Mouse (Mus musculus) ES-Bruce4 (cell line): Measurements from ENCODE around the gene Phactr1. TPM values are rescaled to one million over a fixed set of nuclear protein-coding genes. Genes with fewer than 3 reads are reported as not detected.

Source experiments
- H3K27ac ChIP-seq: 2 replicates; pipeline ENCODE4 v1.5.1; 2012; ENCODE audit warnings: low read length, inconsistent platforms; ENCODE audit not compliant: insufficient read depth
- H3K27me3 ChIP-seq: 2 replicates; pipeline ENCODE4 v1.6.1; 2012; ENCODE audit warnings: mild to moderate bottlenecking, low read length, inconsistent platforms; ENCODE audit not compliant: control insufficient read depth, poor library complexity, insufficient read depth, severe bottlenecking
- H3K36me3 ChIP-seq: 2 replicates; pipeline ENCODE4 v1.6.1; 2012; ENCODE audit warnings: inconsistent platforms, mild to moderate bottlenecking, low read length, moderate library complexity; ENCODE audit not compliant: control insufficient read depth, poor library complexity, insufficient read depth, severe bottlenecking
- H3K4me1 ChIP-seq: one replicate; pipeline ENCODE4 v1.8.1; 2011; ENCODE audit warnings: low read length; ENCODE audit not compliant: control insufficient read depth, insufficient read depth
- H3K4me3 ChIP-seq: 2 replicates; pipeline ENCODE4 v1.5.1; 2011; ENCODE audit warnings: low read depth, mild to moderate bottlenecking, low read length
- H3K9ac ChIP-seq: 2 replicates; pipeline ENCODE4 v1.6.1; 2012; ENCODE audit warnings: low read depth, mild to moderate bottlenecking, inconsistent platforms; ENCODE audit not compliant: poor library complexity, severe bottlenecking
- H3K9me3 ChIP-seq: replicated peaks from 2 replicates; pipeline ENCODE4 v1.6.1; 2012; ENCODE audit warnings: mild to moderate bottlenecking, low read length, inconsistent platforms; ENCODE audit not compliant: control insufficient read depth, poor library complexity, insufficient read depth, severe bottlenecking
- CTCF ChIP-seq: IDR thresholded peaks from one replicate; pipeline ENCODE4 v1.8.1; 2011; ENCODE audit warnings: low read depth, low read length
- EP300 ChIP-seq: IDR thresholded peaks from 2 replicates; pipeline ENCODE4 v1.6.1; 2011; ENCODE audit warnings: low read depth, low read length; ENCODE audit not compliant: insufficient read depth
- POLR2A ChIP-seq: IDR thresholded peaks from one replicate; pipeline ENCODE4 v1.8.1; 2011; ENCODE audit warnings: low read length; ENCODE audit not compliant: insufficient read depth
- polyA plus RNA-seq: library from polyadenylated mRNA; stranded (reverse); fragments of >200 nt; gene quantifications from 2 replicates; pipeline ENCODE4 v1.2.4, GENCODE M21; 2011; ENCODE audit warnings: low read depth; ENCODE audit not compliant: missing spikeins, insufficient read depth, insufficient read length

The Phactr1 gene
- polyA plus RNA-seq, 1 experiment, result 0.96 TPM

- H3K9ac ChIP-seq, result no peak overlapping the region
- H3K4me1 ChIP-seq, result no peaks in the 10 kb centered on the region
- no peaks in the 10 kb centered on the region for H3K36me3 ChIP-seq
- no peak overlapping the region for H3K27ac ChIP-seq
- peaks cover 2% of the 10 kb centered on the region; the same call in 1 of the 2 replicates for H3K27me3 ChIP-seq
- no peaks in the 10 kb centered on the region; the same call in 1 of the 2 replicates for H3K9me3 ChIP-seq
- no peak overlapping the region for H3K4me3 ChIP-seq
- TF ChIP-seq CTCF, result no peak
- TF ChIP-seq POLR2A, result no peak
- TF ChIP-seq EP300, result no peak
Observed at GRCm38 (mm10) chr13:42991164-42991563, 310.7 kb downstream of the Phactr1 start.

GRCm38 (mm10) chr13:42992306-42992705 is 311.9 kb downstream of the Phactr1 start:
- Histone ChIP-seq H3K4me3 (no peak overlapping the region), H3K9ac (no peak overlapping the region), H3K9me3 (no peaks in the 10 kb centered on the region; the same call in 1 of the 2 replicates), H3K4me1 (no peaks in the 10 kb centered on the region), H3K36me3 (no peaks in the 10 kb centered on the region), H3K27ac (no peak overlapping the region), H3K27me3 (peaks cover 2% of the 10 kb centered on the region; the same call in 1 of the 2 replicates)
- TF ChIP-seq POLR2A (no peak), EP300 (no peak), CTCF (no peak)

DNA sequence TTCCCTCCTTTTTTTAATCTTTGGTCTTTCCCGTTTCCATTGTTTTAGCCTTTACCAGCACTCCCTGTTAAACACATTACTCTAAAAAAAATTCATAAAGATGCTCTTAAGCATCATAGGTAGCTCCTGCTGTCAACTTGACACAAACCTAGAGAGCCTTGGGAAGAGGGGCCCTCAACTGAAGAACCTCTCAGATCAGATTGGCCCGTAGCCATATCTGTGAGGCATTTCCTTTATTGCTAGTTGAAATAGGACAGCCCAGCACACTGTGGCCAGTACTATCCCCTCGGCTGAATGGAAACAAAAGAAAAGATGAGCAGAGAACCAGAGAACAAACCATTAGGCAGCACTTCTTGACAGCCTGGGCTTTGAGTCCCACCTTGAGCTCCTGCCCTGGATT is 313.9 kb downstream of the Phactr1 start:
- H3K9ac ChIP-seq, result no peak overlapping the region
- H3K4me1 ChIP-seq, result no peaks in the 10 kb centered on the region
- peaks cover 2% of the 10 kb centered on the region; the same call in 1 of the 2 replicates for H3K27me3 ChIP-seq
- H3K9me3 ChIP-seq, result no peaks in the 10 kb centered on the region; the same call in 1 of the 2 replicates
- H3K27ac ChIP-seq, result no peak overlapping the region
- no peak for TF ChIP-seq POLR2A
- TF ChIP-seq CTCF, result no peak
- TF ChIP-seq EP300, result no peak
- no peaks in the 10 kb centered on the region for H3K36me3 ChIP-seq
- no peak overlapping the region for H3K4me3 ChIP-seq

DNA sequence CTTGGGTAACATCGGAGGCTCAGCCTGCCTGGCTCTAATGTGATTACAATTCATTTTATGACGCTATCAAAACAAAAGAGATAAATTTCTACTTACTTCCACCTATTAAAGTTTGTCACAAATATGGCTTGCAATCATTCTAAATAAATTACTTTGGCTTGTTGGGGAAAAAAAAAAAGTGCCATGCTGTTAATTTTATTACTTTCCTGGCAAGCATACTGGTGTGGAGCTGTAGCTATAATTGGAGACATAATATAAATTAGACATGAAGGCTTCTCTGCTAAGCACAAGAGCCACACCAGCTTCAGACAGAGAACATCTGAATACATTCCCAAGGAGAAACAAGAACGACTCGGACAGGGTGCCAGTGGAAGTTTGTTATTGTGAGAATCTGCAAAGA is 315.8 kb downstream of the Phactr1 start:
- TF ChIP-seq EP300 (no peak), POLR2A (no peak), CTCF (no peak)
- no peak overlapping the region for H3K27ac ChIP-seq
- H3K27me3 ChIP-seq, result no peaks in the 10 kb centered on the region
- no peak overlapping the region for H3K9ac ChIP-seq
- no peak overlapping the region for H3K4me3 ChIP-seq
- no peaks in the 10 kb centered on the region; the same call in 1 of the 2 replicates for H3K9me3 ChIP-seq
- H3K4me1 ChIP-seq, result no peaks in the 10 kb centered on the region
- no peaks in the 10 kb centered on the region for H3K36me3 ChIP-seq

DNA sequence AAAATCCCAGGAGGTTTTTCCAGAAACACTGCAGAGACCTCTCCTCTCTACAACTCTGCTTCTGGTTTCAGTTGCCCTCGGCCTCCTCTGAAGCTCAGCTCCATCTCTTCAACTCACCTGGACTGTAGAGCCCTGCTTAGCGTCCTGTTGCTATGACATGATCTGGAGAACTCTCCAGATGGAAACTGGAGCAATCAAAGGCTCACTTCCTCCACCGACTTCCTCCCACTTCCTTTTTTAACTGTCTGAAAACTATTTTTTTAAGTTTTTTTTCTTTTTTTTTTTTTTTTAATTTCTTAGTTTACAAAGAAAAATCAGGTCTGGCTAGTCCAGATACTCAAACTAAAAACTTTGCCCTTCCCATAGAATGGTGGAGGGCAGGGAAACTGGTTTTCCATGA is 318.9 kb downstream of the Phactr1 start:
- H3K4me3 ChIP-seq, result no peak overlapping the region
- no peak overlapping the region for H3K27ac ChIP-seq
- no peak overlapping the region for H3K9ac ChIP-seq
- no peaks in the 10 kb centered on the region for H3K9me3 ChIP-seq
- no peaks in the 10 kb centered on the region for H3K36me3 ChIP-seq
- H3K27me3 ChIP-seq, result no peaks in the 10 kb centered on the region
- TF ChIP-seq POLR2A (no peak), EP300 (no peak), CTCF (no peak)
- no peaks in the 10 kb centered on the region for H3K4me1 ChIP-seq

DNA sequence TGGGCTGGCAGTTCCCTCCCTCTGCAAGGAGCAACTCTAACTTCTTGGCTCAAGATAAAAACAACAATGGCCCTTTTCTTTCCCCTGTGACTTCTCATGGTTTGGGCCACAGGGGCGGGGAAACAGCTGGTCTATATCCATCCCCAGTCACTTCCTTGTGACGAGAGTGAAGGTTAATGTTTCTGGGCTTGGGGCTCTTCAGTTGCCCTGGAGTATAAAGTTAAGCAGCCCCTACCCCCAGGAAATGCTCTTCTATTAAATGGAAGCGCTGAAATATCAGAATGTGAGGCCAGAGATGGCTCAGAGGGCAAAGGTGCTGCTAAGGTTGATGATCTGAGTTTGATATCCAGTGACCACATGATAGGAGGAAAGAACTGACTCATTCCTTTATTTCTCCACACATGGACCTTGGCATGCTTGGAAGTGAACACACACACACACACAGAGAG is 324.7 kb downstream of the Phactr1 start:
- Histone ChIP-seq H3K27ac (no peak overlapping the region), H3K9ac (no peak overlapping the region), H3K4me3 (no peak overlapping the region), H3K27me3 (no peaks in the 10 kb centered on the region), H3K9me3 (no peaks in the 10 kb centered on the region), H3K36me3 (no peaks in the 10 kb centered on the region), H3K4me1 (no peaks in the 10 kb centered on the region)
- TF ChIP-seq POLR2A, result no peak
- no peak for TF ChIP-seq EP300
- TF ChIP-seq CTCF, result no peak
